Mouse (Mus musculus) kidney, adult 2 months (tissue): Measurements from ENCODE around the gene Pfdn2.

ENCODE experiments used
- CTCF ChIP-seq: fragments of 200-500 bp; conservative IDR thresholded peaks from 2 replicates; pipeline ENCODE4 v1.5.1; 2011; ENCODE audit warnings: low read depth, mild to moderate bottlenecking, control low read depth, low read length, moderate library complexity, mixed read lengths; ENCODE audit not compliant: insufficient read depth, insufficient read length
- POLR2A ChIP-seq: fragments of 200-500 bp; IDR thresholded peaks from one replicate; pipeline ENCODE4 v1.6.1; 2011; ENCODE audit warnings: low read depth, low read length, control low read depth

GRCm38 (mm10) chr1:171346095-171346450, 603 bp downstream of the Pfdn2 start:
- TF ChIP-seq CTCF (no peak), POLR2A (no peak)
